Mouse (Mus musculus): Measurements from ENCODE around the gene Hnrnpl. TPM values are rescaled to one million over a fixed set of nuclear protein-coding genes. Genes with fewer than 3 reads are reported as not detected.

Gene Hnrnpl
- polyA plus RNA-seq, 1 experiment: 541 TPM

- no peak for TF ChIP-seq CTCF (IDR thresholded peaks at IDR 0.05; ENCODE audit: control insufficient read depth, insufficient read depth, low read length)
- TF ChIP-seq POLR2A (IDR thresholded peaks at IDR 0.05; ENCODE audit: borderline replicate concordance, control insufficient read depth, low read depth, low read length): no peak
- Histone ChIP-seq H3K4me3 (replicated peaks; ENCODE audit: control insufficient read depth, low read depth, low read length) (no peak overlapping the region), H3K27ac (ENCODE audit: control insufficient read depth, insufficient read depth, low read depth, low read length, poor library complexity) (no peak overlapping the region), H3K4me1 (ENCODE audit: control insufficient read depth, insufficient read depth, low read length) (no peaks in the 10 kb centered on the region)
- WGBS: 73% methylated on average over 4 of the region's 4 CpGs
Observed at GRCm38 (mm10) chr7:28850642-28851041, 42.3 kb downstream of the Hnrnpl start.

DNA sequence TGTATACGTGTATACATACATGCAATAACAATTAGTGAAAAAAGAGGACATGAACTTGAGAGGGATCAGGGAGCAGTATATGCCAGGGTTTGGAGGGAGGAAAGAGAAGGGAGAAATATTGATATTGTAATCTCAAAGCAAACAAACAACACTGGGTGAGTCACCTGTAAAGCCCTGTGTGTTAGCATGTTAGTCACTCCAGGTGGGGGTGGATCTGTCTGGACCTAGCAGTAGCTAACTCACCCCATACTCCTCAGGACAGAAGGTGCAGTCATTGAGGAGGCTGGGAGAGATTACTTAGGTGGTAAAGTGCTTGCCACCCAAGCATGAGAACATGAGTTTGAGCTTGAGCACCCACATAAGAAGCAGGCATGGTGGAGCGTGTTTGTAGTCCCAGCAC lies 51.6 kb downstream of the Hnrnpl start:
- no peak for TF ChIP-seq POLR2A (IDR thresholded peaks at IDR 0.05; ENCODE audit: borderline replicate concordance, control insufficient read depth, low read depth, low read length)
- no peak for TF ChIP-seq CTCF (IDR thresholded peaks at IDR 0.05; ENCODE audit: control insufficient read depth, insufficient read depth, low read length)
- 92% methylated on average over 2 of the region's 2 CpGs for WGBS
- Histone ChIP-seq H3K4me1 (ENCODE audit: control insufficient read depth, insufficient read depth, low read length) (no peaks in the 10 kb centered on the region), H3K27ac (ENCODE audit: control insufficient read depth, insufficient read depth, low read depth, low read length, poor library complexity) (no peak overlapping the region), H3K4me3 (replicated peaks; ENCODE audit: control insufficient read depth, low read depth, low read length) (no peak overlapping the region)

DNA sequence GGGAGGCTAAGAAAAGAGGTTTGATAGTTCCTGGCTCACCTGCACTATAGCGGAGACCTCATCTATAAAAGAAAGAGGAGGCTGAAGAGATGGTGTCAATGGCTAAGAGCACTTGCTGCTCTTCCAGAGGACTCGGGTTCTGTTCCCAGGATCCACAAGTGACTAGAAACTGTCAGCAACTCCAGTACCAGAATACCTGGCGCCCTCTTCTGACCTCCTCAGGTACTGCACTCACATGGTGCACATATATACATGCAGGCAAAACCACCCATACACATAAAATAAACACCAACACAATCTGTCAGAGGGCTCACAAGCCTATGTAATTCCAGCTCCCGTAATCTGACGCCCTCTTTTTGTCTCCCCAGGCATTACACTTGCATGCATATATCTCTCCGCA lies 52.6 kb downstream of the Hnrnpl start:
- no peak overlapping the region for H3K4me3 ChIP-seq (replicated peaks; ENCODE audit: control insufficient read depth, low read depth, low read length)
- no peak for TF ChIP-seq POLR2A (IDR thresholded peaks at IDR 0.05; ENCODE audit: borderline replicate concordance, control insufficient read depth, low read depth, low read length)
- no peak for TF ChIP-seq CTCF (IDR thresholded peaks at IDR 0.05; ENCODE audit: control insufficient read depth, insufficient read depth, low read length)
- H3K4me1 ChIP-seq (ENCODE audit: control insufficient read depth, insufficient read depth, low read length): no peaks in the 10 kb centered on the region
- 88% methylated on average over 6 of the region's 6 CpGs for WGBS
- H3K27ac ChIP-seq (ENCODE audit: control insufficient read depth, insufficient read depth, low read depth, low read length, poor library complexity): no peak overlapping the region

GRCm38 (mm10) chr7:28862817-28863499 lies 54.6 kb downstream of the Hnrnpl start:
- 82% methylated on average over 15 of the region's 15 CpGs for WGBS
- Histone ChIP-seq H3K27ac (ENCODE audit: control insufficient read depth, insufficient read depth, low read depth, low read length, poor library complexity) (no peak overlapping the region), H3K4me3 (replicated peaks; ENCODE audit: control insufficient read depth, low read depth, low read length) (no peak overlapping the region), H3K4me1 (ENCODE audit: control insufficient read depth, insufficient read depth, low read length) (peaks cover 2% of the 10 kb centered on the region; the same call in 1 of the 2 replicates)
- TF ChIP-seq CTCF (IDR thresholded peaks at IDR 0.05; ENCODE audit: control insufficient read depth, insufficient read depth, low read length) (no peak), POLR2A (IDR thresholded peaks at IDR 0.05; ENCODE audit: borderline replicate concordance, control insufficient read depth, low read depth, low read length) (no peak)

DNA sequence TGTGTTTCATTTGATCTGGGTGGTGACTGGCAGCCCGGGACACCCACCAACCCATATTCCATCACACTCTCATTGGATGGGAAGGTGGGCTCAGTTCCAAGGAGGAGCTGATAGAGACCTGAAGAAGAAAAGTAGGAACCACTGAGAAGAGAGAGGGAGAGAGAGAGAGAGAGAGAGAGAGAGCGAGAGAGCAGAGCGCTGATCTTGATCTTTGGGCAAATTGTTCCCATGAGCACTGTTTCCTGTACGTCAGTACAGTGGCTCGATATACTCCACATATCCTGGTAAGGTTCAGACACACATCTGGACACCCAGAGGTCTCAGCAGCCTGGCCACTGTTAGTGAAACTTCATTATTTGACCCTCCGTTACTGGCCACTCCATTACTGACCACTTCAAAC lies 55.2 kb downstream of the Hnrnpl start, which contains the start of gene Lgals7:
Lgals7 (plus strand) TSS at position 314 of the 400 bp plus-strand sequence.
- 72% methylated on average over 6 of the region's 6 CpGs for WGBS
- Histone ChIP-seq H3K27ac (ENCODE audit: control insufficient read depth, insufficient read depth, low read depth, low read length, poor library complexity) (no peak within 1 kb of the TSS), H3K4me3 (replicated peaks; ENCODE audit: control insufficient read depth, low read depth, low read length) (no peak within 1 kb of the TSS), H3K4me1 (ENCODE audit: control insufficient read depth, insufficient read depth, low read length) (peaks cover 2% of the 10 kb centered on the region; the same call in 1 of the 2 replicates)
- no peak for TF ChIP-seq POLR2A (IDR thresholded peaks at IDR 0.05; ENCODE audit: borderline replicate concordance, control insufficient read depth, low read depth, low read length)

DNA sequence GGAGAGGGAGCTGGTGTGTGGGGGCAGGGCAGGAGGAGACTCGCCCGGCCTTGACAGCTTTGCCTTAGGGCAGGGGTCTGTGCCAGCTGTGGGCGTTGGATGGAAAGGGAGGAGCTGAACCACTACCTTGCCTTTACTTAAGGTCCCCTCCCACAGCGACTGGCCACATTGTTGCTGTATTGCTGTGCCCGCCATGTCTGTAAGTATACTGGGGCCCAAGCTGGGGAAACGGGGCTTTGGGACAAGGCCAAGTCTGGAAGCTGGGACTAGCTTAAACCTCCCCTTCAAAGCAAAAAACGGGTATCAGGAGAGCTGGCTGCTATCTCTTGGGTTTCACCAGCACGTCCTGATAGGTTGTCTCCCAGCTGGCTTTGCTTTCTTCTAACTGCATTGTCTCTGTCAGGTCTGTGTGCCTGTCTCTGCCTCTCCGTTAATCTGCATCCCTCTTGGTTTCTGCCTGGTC lies 56.0 kb downstream of the Hnrnpl start:
- H3K27ac ChIP-seq (ENCODE audit: control insufficient read depth, insufficient read depth, low read depth, low read length, poor library complexity): no peak overlapping the region
- 49% methylated on average over 9 of the region's 9 CpGs for WGBS
- no peak overlapping the region for H3K4me3 ChIP-seq (replicated peaks; ENCODE audit: control insufficient read depth, low read depth, low read length)
- peaks cover 2% of the 10 kb centered on the region; the same call in 1 of the 2 replicates for H3K4me1 ChIP-seq (ENCODE audit: control insufficient read depth, insufficient read depth, low read length)
- TF ChIP-seq CTCF (IDR thresholded peaks at IDR 0.05; ENCODE audit: control insufficient read depth, insufficient read depth, low read length) (no peak), POLR2A (IDR thresholded peaks at IDR 0.05; ENCODE audit: borderline replicate concordance, control insufficient read depth, low read depth, low read length) (no peak)

- Histone ChIP-seq H3K4me3 (replicated peaks; ENCODE audit: control insufficient read depth, low read depth, low read length) (peak overlapping the region; percentile 26), H3K4me1 (ENCODE audit: control insufficient read depth, insufficient read depth, low read length) (peaks cover 3% of the 10 kb centered on the region; the same call in 1 of the 2 replicates), H3K27ac (ENCODE audit: control insufficient read depth, insufficient read depth, low read depth, low read length, poor library complexity) (peak overlapping the region; percentile 86)
- WGBS: 31% methylated on average over 33 of the region's 33 CpGs
- TF ChIP-seq POLR2A (IDR thresholded peaks at IDR 0.05; ENCODE audit: borderline replicate concordance, control insufficient read depth, low read depth, low read length) (peak; percentile 68), CTCF (IDR thresholded peaks at IDR 0.05; ENCODE audit: control insufficient read depth, insufficient read depth, low read length) (peak; percentile 15; the same call in 1 of the 2 replicates)
Observed at GRCm38 (mm10) chr7:28865481-28866300, 57.4 kb downstream of the Hnrnpl start.
